Mouse (Mus musculus): ENCODE results near the gene Bean1.
"Not testable (repeated sequence)": the region's sequence is repeated elsewhere in the genome, so short reads cannot be mapped to it uniquely, and the experiment has no call there.

The Bean1 gene

GRCm38 (mm10) chr8:104242038-104242644, 71.9 kb downstream of the Bean1 start:
- no peak for DNase-seq (ENCODE audit: low spot score in 2 of 2)

GRCm38 (mm10) chr8:104246621-104247020, 76.4 kb downstream of the Bean1 start:
- DNase-seq (ENCODE audit: low spot score in 2 of 2), result no peak

- DNase-seq (ENCODE audit: low spot score in 2 of 2), result no peak
Measured at GRCm38 (mm10) chr8:104247054-104247907, 77.0 kb downstream of the Bean1 start.

GRCm38 (mm10) chr8:104247908-104248275, 77.7 kb downstream of the Bean1 start:
- DNase-seq (ENCODE audit: low spot score in 2 of 2), result no peak

- peak; percentile 69 to 73 for DNase-seq (ENCODE audit: low spot score in 2 of 2)
Measured at GRCm38 (mm10) chr8:104248276-104248675, 78.0 kb downstream of the Bean1 start, which contains the start of gene Tk2. Gene Tk2, minus strand, starts transcription at chr8:104248558.

GRCm38 (mm10) chr8:104249442-104249996, 79.3 kb downstream of the Bean1 start:
- DNase-seq (ENCODE audit: low spot score in 2 of 2), result no peak

GRCm38 (mm10) chr8:104250439-104251367, 80.5 kb downstream of the Bean1 start, which contains the start of gene Cklf:
Gene Cklf, plus strand, starts transcription at chr8:104250861.
- peak; percentile 78 to 81 for DNase-seq (ENCODE audit: low spot score in 2 of 2)

- no peak for DNase-seq (ENCODE audit: low spot score in 2 of 2)
Measured at GRCm38 (mm10) chr8:104251461-104251860, 81.2 kb downstream of the Bean1 start.

GRCm38 (mm10) chr8:104253016-104253415, 82.8 kb downstream of the Bean1 start:
- peak in 1 of 2 experiments; percentile 14 for DNase-seq (ENCODE audit: low spot score in 2 of 2)

GRCm38 (mm10) chr8:104261802-104262201, 91.6 kb downstream of the Bean1 start:
- DNase-seq (ENCODE audit: low spot score in 2 of 2), result not testable (repeated sequence)

GRCm38 (mm10) chr8:104264271-104264935, 94.2 kb downstream of the Bean1 start:
- not testable (repeated sequence) for DNase-seq (ENCODE audit: low spot score in 2 of 2)

- DNase-seq (ENCODE audit: low spot score in 2 of 2), result no peak
Measured at GRCm38 (mm10) chr8:104268368-104268767, 98.1 kb downstream of the Bean1 start.

Measured in urinary bladder, postnatal 4 days (tissue).